Mouse (Mus musculus) cerebellum, postnatal 10 days (tissue): ENCODE data around the gene Ropn1.

ENCODE experiments used
- DNase-seq, 2 experiments: peaks; one replicate each; pipeline ENCODE4 v3.0.0; 2021; ENCODE audit warnings: mixed read lengths in 2 of 2

Ropn1 gene

DNA sequence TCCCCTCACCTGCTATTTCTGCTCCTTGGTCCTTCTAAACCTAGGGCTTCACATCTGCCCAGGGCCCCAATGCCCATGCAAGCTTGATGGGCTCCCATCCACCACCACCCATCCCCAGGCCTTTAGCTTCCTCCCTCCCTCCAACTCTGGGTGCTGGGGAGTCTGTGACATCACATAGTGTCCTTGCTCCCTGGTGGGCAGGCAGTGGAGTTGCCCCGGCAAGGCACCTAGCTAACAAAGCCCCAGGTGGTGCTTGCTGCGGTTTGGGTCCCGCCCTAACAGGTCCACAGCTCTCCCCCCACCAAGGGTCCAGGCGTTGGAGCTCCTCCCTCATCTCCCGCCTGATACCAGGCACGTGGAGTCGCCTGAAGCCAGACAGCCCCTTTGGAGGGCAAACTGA is at the start of gene Ropn1:
Gene Ropn1 (plus strand): TSS at position 301 of the 400 bp plus-strand sequence.
- DNase-seq = no peak

DNA sequence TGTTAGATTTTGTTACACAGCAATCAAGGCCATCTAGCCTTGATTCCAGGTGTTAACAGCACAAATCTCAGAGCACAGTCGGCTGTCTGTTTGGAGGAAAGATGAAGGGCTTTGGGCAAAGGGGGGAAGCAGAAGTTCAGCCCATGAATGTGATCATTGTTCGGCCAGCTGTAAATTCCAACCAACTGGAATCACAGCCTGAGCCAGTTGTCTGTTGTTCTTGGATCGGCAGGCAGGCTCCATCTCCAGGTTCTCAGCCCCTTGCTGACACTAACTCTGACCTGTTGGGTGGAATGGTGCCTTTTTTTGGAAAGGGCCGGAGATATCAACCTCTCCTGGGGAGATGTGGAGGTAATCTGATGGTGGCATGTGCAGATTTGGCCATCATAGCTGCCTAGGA is 47.8 kb upstream of the Ropn1 start:
- DNase-seq = no peak

DNA sequence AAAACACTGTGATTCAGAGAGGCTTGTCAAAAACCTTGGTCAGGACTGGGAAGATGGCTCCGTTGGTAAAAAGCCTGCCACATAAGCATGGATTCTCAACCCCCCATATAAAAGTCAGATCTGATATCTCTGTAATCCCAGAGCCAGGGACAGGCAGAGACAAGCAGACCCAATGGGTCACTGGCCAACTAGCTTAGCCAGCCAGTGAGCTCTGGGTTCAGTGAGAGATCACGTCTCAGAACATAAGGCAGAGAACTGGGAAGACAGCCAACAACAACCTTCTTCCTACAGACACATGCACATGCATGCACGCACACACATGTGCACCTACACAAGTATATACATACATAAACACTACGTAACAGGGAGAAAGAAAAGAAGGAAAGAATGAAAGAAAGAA is 46.6 kb upstream of the Ropn1 start:
- peak; percentile 38 to 41 for DNase-seq

DNA sequence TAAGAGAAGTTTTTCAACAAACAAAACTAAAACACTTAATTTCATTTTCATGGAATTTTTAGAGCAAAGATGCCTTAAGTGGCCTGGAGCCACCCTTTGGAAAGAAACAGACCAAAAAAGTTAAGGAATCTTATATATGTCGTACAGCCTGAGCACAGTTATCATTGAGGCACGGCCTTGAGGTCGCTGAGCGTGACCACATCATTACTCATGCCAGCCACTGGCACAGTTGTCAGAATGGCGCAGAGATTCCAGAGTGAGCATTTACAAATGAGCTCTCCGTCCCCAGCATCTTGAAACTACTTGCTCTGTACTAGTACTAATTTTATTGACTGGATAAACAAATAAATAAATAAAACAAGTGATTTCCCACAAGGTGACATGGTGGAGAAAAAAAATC is 45.9 kb upstream of the Ropn1 start:
- peak in 1 of 2 experiments; percentile 13 for DNase-seq

DNA sequence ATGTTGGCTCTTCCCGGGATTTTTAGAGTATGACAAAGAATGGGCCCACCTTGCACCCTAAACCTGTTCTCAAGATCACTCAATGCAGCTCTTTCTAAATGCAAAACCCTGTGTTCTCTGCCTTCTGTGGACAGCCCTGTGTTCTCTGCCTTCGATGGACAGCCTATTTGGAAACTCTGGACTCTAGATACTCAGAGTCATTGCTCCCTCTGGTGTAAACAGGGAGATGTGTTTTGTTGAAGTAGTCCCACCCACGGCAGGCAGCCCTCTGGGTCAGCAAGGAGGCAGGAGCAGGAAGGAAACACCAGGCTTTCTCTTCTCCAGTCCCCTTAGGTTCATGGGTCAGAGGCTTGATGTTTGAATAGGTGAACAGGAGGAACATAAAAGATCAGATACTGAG is 44.0 kb upstream of the Ropn1 start:
- DNase-seq = peak; percentile 59 to 62

DNA sequence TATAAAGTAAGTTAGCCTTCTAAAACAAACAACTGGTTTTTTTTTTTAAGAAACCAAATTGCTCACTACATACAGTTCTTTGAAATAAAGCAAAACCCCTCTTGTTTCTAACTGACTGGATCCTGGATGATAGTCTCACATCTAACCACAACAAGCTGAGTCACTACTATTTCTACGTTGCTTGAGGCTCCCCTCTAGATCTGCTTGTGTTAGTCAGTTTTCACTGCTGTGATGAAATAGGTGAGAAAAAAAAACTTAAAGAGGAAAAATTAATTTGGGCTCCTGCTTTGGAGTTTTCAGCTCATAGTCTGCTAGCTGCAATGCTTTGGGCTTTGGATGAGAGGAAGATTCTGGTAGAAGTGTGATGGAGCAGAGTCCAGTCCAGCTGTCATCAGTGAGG is 39.6 kb upstream of the Ropn1 start:
- DNase-seq = no peak

DNA sequence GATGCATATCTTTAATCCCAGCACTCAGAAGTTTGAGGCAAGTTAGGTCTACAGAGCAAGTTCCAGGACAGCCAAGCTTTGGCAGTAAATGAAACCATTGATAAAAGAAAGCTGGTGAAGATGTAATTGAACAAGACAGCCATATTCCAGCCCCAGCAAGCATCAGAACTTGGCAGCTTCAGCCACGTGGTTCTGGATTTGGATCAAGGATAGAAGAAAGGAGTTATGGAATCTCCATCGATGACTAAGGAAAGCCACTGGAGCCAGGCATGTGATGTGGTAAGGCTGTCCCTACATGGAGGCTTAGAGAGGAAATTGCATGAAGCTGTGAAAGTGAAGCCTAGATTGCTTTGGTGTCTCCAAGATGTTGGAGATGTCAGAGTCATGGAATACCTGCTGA is 35.7 kb upstream of the Ropn1 start:
- DNase-seq = no peak

DNA sequence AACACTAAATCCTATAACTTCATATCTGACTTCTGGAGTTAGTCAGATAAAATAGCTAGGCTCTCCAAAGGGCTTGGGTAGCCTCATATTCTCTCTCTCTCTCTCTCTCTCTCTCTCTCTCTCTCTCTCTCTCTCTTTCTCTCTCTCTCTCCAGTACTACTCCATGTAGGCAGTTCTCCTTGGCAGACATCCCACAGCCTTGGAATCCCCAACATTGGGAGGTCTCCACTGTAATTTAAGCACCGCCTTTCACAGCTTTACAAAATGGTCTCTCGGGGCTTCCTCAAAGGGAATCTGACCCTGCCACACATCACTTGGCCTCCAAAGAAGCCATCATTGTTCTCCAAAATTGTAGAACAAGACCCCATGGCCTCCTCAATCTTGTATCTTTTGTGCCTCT is 22.1 kb upstream of the Ropn1 start:
- DNase-seq = peak; percentile 15 to 26

DNA sequence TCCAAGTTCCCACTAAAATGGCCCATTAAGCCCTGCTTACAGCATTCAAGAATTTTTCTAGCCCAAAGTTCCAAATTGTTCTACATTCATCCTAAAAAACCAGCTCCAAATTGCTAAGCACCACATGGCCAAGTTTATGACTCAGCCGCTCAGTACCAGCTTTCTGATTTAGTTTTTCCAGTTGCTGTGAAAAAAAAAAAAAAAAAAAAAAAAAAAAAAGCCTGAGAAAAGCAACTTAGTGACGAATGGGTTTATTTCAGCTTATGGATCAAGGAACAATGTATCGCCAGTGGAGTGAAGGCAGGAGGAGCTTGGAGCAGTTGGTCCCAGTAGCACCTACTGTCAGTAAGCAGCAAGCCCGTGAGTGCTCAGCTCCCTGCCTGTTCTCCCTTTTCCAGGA is 21.3 kb upstream of the Ropn1 start:
- DNase-seq = no peak

DNA sequence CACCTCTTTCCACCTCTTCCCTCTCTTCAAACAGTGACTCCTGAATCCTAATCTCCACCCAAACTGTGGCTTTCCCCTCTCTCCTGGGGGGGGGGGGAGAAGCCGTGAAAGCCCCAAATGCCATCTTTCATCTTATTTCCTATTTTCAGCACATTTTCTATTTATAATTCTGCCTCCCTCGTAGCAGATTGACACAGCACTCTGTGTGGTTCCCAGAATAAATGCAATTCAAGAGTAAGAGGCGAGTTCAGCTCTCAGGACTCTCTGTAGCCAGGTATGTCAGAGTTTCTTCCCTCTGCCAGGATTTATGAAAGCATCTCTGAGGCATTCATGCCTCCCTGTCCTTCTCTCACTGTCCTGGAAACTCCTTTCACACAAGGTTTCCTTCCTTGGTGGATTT is 14.2 kb upstream of the Ropn1 start:
- DNase-seq = no peak

DNA sequence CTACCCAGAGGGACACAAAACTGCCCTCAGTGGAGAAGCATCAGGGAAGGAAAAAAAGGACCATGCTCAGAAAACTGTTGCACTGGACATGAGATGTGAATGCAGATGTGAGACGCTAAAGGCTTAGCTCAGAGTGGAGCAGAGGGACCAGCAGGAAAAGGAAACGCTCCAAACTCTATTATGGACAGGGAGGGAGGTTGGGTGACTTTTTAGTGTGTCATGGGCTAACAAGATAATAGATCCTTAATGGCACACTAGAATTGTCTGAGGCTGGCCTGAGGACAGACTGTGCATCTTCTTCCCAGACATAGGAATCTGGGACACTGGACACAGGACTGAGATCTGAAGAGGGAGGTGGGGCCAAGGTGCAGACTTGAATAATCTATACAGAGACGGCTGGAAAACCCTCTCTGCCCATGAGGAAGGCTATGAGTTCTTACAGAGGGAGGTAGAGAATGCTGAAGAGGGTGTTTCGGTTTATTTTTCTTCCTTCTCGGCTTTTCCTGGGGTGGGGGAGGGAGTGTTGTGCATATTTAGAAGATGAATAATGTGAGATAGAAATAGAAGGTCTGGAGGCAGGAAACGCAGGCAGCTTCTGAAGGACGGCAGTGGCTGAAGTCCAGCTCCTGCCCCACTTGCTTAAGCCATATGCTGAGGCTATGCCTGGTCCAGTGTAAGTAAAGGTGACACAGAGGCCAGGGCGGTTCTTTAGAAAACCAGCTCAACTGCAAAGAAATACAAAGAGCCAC is 6.0 kb upstream of the Ropn1 start:
- DNase-seq = no peak

DNA sequence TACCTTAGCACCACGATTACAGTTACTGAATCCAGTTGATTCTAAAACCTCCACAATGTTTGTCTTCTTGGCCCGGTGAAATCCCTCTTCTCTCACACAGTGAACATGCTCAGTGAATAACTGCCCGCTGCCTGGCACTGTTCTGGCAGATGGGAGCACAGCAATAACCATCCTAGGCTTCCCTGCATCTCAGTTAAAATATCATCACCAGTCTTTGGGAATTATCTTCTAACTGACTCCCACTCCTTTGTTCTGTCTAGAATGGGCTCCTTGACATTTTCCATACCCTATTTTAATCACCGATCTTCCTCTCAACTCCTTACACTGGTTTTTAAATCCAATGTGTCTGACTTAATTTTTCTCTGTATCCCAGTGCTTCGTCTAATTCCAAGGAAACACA is 3.3 kb downstream of the Ropn1 start:
- no peak for DNase-seq

DNA sequence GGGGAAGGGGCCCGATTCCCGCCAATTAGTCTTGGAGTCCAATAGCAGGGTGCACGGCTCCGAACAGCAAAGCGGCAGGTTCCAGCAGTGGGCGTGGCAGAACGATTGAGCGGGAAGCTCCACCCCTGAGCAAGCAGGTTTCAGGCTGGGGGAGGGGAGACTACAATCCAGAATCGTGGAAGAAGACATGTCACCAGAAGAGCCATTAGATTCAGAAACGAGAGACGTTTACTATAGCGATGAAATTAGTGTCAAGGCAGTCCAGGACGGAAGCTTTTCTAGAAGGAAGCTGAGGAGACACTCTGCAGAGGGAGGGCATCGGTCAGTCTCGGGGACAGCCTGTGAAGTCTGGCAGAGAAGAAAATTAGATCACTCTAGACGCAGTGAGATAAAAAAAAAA is 7.8 kb downstream of the Ropn1 start:
- peak; percentile 29 to 36 for DNase-seq

DNA sequence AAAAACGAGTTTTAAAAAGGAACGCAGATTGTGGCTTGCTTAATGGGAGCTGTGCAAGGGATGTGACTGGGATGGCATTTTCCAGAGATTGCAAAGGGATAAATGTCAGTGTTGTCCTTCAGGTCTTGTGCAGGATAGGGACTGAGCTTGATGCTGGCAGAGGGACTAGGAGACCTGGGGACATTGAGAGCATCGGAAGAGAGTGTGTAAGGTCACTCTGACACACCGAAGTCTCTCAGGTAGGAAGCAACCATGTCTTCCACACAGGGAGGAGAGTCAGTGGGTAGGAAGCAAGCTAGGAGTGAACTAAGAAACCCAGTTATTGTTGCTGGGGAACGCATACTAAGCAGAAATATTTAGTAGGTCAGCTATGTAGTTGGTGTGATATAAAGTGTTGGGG is 8.3 kb downstream of the Ropn1 start:
- no peak for DNase-seq

DNA sequence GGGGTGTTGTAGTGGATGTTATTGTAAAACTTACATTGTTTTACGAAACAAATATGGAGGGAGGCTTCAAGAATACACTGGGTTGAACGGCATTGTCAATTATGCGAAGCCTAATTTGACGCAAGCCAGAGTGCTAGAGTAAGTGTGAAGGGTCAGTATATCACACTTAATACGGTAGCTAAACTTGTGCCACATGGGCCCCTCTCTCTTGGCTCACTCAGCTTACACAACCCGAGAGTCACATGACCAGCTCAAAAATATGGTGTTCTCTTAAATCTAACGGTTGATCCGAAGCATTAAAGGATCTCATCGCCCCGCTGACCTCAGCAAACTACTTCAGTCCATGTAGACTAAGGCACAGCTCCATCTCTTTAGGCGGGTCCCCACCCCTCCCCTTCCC is 8.7 kb downstream of the Ropn1 start:
- no peak for DNase-seq

DNA sequence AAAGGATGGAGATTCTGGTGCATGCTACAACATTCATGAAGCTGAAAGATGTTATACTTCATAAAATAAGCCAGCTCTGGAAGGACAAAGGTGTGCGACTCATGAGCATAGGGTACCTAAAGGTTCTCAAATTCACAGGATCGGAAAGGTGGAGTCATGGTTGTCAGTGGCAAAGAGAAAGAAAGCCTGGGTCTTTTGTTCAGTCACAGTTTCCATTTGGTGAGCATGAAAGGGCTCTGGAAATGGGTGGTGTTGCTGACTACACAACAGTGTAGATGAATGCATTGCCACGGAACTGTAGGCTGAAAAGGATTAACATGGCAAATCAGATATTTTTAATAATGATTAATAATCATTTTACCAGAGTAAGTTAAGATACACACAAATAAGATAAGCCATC is 14.8 kb downstream of the Ropn1 start:
- no peak for DNase-seq

DNA sequence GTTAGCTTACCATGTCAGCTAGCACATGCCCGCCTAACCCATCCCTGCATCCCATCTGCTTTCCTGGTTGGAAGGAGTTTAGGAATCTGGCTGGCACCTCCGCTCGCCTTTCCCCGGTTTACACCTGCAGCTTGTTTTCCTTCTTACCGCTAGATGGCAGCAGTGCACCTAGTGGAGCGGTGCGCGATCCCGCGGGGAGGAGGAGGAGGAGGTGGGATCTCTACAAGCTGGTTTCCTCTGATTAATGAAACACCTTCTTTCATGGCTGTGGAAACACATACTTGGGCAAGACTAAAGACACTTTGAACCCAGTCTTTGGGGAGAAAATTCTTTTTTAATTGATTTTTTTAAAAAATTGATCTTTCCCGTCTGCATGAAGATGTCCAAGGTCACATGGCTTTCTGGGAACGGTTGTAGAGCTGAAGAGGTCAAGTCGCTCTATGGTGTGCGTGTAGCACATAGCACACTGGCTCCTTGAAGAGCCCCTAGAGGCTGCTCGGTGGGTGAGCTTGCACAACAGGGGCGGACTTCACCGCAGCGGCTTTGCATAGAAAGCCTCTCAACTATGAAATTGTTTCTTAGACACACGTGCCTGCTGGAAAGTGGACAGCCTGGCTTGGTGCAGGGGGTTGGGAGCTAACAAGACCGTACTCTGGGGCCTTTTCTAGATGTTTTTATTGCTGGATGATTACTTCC is 17.5 kb downstream of the Ropn1 start:
- peak; percentile 90 to 92 for DNase-seq

DNA sequence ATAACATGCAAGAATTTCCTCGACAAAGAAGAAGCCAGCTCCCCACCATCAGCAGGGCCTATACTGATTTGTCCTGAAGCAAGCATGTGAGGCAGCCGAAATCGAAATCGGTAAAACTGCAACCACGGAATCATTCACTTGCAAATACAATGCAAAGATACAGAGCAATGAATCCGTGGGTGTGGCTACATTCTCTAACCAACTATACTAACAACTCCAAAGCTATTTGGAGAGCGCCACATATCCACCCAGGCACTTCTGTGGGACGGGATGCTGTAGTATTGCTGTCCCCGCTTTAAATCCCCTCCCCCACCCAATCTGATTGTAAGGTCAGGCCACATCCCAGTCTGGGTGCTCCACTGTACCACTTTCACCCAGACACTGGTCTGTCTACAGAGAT is 18.6 kb downstream of the Ropn1 start:
- DNase-seq = no peak

DNA sequence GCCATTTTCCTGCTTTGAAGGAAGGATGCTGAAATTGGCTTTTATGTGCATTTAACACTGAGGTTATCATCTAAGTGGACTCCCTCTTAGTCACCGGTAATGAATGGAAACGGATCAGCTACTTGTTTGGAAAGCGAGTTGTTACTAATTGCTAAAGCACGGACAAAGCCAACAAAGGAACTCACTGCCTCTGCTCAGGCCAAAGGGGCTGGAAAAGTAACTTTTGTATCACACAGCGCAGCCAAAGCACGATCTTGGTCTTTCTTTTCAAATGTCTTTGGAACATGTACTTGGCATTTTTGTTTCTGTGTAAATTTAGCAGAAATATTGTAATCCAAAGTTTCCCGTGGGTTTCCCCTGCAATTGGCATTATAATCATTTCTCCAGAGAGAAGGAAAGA is 22.2 kb downstream of the Ropn1 start:
- DNase-seq = no peak

DNA sequence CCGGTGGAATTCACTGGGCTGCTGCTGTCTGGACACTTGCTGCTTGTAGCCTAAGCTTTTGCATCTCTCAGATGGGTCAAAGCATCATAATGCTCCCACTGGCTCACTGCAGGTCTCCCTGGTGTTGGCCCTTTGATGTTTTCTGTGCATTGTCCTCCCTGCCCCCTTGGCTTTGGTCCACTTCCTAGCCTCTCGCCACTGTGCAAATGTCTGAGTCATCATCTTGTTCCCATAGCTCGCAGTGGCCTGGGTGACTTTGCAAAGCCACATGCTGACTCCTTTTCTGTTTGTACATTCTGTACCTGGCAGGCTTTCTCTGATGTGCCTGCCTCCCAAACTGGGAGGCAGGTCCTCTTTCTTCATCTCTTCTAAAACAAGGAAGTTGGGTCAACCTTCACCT is 23.1 kb downstream of the Ropn1 start:
- DNase-seq = no peak

DNA sequence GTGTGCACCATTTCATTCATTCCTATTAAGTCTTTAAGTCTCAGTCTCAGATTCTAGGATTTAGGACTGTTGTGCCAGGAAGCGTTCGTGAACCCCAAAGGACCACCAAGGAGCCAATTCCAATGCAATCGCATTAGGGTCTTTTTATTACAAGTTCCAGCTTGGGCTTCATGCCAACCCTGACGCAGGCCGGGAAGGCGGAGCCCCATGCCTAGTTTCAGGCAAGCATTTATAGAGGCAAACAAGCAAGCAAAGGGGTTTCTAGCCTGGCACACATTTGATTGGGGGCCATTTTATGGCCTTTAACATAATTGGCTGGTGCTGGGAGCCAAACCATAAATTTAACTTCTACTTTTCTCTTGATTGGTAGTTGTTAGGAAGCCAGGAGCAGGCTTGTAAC is 24.6 kb downstream of the Ropn1 start:
- DNase-seq = peak; percentile 23 to 32

DNA sequence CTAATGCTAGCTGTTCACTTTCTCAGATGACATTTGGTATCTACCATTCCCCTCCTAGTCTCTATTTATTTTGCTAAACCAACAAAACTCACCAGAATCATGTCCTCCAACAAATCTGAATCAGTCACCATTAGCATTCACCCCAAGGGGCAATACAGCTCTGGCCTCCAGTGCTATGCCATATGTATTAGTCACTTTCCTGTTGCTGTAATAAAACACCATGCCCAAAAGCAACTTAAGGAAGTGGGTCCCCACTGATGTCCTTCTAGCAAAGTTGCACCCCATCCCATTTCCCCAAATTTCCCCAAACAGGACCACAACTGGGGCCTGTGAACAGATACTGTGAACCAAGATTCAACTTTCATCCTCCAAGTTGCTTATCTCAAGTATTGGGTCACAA is 32.1 kb downstream of the Ropn1 start:
- no peak for DNase-seq

DNA sequence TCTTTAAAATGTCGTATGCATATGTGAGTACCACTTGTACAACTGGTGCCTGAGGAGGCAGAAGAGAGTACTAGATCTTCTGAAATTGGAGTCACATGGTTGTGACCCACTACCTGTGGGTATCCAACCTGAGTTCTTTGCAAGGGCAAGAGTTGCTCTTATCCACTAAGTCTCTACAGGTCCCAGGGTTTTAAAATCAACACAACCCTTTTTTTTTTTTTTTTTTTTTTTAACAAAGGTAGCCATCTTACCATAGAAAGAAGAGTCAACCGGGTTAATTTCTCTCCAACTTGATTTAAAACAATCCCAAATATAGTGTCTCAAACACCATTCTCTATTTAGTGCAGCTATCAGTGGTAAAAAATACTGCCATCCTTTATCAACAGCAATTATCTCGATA is 40.2 kb downstream of the Ropn1 start:
- DNase-seq = no peak

DNA sequence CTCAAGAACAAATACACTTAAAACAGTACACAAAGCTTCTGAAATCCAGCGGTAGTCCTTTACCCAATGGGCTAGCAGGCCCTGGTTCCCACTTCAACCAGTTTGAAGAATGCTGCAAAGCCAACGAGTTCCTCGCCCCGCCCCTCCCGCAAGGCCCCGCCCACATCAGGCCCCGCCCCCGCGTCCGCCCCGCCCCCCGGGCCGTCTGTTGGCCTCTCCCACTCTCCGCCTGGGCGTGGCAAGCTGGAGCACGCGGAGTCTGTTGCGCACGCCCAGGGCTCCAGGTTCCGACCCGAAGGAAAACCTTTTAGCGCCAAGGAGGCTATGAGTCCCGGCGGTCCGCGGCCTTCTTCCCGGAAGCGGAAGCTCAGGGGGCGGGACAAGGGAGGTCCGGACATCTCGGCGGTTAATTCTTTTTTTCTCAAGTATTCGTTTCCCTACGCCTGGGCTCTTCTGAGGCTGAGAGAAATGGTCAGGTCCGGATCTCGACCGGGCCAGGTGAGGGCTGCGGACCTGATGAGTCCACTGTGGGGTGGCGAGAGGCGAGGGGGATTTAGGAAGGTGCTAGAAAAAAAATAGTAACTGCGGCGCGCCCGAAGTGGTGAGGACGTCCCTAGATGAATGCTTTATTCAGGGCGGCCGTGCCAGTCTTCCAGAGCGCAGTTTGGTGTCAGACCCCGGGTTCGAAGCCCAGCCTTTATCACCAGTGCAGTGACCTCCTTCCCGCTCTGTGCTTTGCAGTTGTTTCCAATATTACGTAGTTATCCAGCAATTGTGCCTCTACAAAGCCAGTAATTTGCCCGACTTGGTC is 40.8 kb downstream of the Ropn1 start, which contains the start of gene Ccdc14:
Gene Ccdc14 (plus strand): TSS at position 283 of the 811 bp plus-strand sequence.
- DNase-seq = peak; percentile 87 to 89
